Mouse (Mus musculus) erythroblast, adult 5-6 weeks (primary cell): ENCODE results near the gene Bptf. TPM values are rescaled to one million over a fixed set of nuclear protein-coding genes. Genes with fewer than 3 reads are reported as not detected.

ENCODE experiments used
- ATAC-seq: replicated peaks from 2 replicates; pipeline ENCODE4 v1.8.0; 2016; ENCODE audit warnings: moderate number of reproducible peaks, mild to moderate bottlenecking, moderate TSS enrichment, inconsistent platforms; ENCODE audit not compliant: poor library complexity, low FRiP score, severe bottlenecking
- total RNA-seq, 2 experiments: library from RNA; stranded (forward) in 1 of 2; stranded (reverse) in 1 of 2; fragments of 150-400 nt in 1 of 2; fragments of 200-764, 138-1000 nt in 1 of 2; gene quantifications; 2 replicates each; pipeline versions ENCODE4 v1.2.3 to v1.2.4; 2015 to 2017; ENCODE audit warnings: low replicate concordance in 2 of 2

Bptf gene
- total RNA-seq, 2 experiments from 2014 or later = 30.4 to 34.2 TPM

- ATAC-seq = no peak
These were observed 6.9 kb downstream of the Bptf start for GRCm38 (mm10) chr11:107125011-107125410.

DNA sequence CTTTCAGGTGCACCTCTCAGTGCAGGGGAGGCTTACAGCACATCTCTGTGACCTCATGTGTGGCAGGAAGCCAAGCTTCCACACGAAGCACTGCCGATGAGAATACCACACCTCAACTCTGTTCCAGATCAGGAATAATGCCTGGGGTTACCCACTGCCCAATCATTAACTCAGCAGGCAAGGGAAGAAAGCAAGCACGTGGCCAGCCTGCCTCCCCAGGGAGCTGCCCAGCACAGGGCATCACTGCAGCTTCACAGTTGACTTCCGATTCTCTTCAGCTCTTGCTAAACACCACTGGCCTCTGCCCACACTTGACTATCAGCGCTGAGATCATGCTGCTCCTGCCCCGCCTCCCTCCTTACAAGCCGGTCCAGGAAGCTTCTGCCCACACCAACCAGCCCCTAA, 7.6 kb downstream of the Bptf start:
- ATAC-seq = peak; percentile 67

- no peak for ATAC-seq
These were observed 14.1 kb downstream of the Bptf start for GRCm38 (mm10) chr11:107117789-107118188.

GRCm38 (mm10) chr11:107113881-107114557, 17.9 kb downstream of the Bptf start:
- ATAC-seq = no peak

GRCm38 (mm10) chr11:107113112-107113511, 18.8 kb downstream of the Bptf start:
- 0 out of 2 replicates have a peak, but pooled peaks have one; percentile 62 for ATAC-seq

DNA sequence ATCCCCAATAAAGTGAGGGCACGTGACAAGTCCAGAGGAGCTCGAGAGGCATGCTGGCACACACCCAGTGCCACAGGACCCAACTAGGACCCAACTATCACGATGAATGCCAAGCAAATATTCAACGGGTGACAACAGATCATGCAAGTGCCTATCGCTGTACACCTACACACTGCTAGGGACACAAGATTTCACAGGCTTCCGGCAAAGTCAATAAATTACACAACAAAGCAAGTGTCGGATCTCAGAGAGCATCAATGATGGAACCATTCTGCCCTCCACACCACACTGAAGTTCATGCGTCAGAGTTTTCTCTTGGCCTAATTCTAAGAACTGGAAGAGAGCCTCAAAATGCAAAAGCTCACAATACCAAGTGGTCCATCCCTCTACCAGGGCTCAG, 22.3 kb downstream of the Bptf start:
- no peak for ATAC-seq

DNA sequence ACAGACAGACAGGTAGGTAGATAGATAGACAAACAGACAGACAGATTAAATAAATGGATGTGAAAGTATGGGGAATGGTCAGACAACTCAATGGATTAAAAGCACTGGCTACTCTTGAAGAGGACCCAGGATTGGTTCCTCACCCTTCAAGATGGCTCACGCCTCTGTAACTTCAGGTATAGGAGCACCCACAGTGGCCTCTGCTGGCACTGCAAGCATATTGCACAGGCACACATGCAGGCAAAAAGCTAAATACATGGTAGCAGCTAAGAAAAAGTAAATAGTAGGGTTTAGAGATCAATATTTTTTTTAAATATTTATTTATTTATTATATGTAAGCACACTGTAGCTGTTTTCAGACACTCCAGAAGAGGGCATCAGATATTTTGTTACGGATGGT, 23.0 kb downstream of the Bptf start:
- no peak for ATAC-seq

DNA sequence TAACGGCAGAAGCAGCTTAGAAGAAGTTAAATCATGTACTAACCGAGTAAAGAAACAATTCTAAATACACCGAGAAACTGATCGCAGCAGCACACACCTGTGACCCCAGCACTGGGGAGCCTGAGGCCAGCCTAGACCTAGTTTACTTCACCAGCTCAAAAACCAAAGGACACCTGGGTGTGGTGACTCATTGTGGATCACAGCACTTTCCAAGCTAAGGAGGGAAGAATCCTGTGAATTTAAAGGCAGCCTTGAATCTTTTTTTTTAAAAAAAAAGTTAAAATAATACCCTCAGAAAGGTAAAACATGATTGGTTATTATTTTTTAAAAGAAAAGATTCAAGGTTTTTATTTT, 24.2 kb downstream of the Bptf start:
- no peak for ATAC-seq

- no peak for ATAC-seq
These were observed 24.8 kb downstream of the Bptf start for GRCm38 (mm10) chr11:107106978-107107724.

- ATAC-seq = no peak
These were observed 25.5 kb downstream of the Bptf start for GRCm38 (mm10) chr11:107106461-107106860.

- peak; percentile 59 for ATAC-seq
These were observed 26.7 kb downstream of the Bptf start for GRCm38 (mm10) chr11:107105227-107105626.

GRCm38 (mm10) chr11:107103736-107104135, 28.2 kb downstream of the Bptf start:
- ATAC-seq = no peak

- ATAC-seq = no peak
These were observed 28.7 kb downstream of the Bptf start for GRCm38 (mm10) chr11:107103224-107103589.

- ATAC-seq = no peak
These were observed 29.3 kb downstream of the Bptf start for GRCm38 (mm10) chr11:107102465-107103223.

DNA sequence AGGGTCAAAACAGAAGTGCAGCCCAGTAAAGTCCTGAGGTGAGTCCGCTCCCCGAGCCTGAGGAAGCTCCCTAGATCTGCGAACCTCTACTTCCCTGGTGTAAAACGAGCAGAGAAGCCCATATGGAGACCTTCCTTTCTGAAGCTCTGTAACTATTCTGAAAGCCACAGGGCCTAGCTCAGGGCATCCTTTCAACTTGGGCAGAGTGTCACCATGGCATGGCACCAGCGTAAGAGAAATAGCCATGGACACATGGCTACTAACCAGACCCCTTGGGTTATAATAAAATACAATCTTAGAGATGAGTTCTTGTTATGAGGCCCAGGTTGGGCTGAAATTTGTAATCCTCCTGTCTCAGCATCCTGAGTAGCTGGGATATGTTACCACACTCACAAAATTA, 35.0 kb downstream of the Bptf start:
- ATAC-seq = no peak

DNA sequence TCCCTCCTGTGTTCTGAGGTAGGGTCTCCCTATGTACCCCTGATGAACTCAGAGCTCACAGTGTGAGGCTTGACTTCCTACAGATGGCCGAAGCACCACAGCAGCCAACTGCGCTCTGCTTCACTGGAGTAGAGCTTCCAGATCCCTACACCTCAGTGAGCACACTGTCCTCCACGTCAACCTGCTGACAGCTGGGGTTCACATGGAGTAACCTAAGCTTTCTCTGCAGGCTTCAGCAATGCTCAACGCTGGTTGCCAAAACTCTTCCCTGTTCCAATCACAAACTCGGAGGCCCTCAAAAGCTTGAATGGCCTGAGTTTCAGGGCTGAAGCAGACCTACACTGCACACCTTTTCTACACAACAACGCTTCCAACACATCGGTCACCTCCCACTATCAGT, 38.1 kb downstream of the Bptf start:
- ATAC-seq = no peak

GRCm38 (mm10) chr11:107092637-107093036, 39.3 kb downstream of the Bptf start:
- peak; percentile 85 for ATAC-seq

DNA sequence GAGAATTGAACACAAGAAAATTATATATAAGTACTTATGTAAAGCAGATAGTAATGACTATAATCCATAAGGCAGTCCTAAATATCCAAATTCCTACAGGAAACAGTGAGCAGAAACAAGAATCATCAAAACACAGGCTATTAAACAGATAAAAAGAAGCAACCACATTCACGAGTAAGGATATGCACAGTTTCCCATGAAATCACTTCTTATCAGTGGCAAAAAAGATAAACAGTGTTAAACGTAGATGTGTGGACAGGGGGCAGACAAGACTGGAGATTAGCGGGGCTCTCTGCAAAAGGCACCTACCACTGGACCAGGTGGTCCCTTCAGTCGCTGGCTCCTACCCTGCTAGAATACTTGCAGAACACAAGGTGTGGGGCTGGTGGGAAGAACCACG, 46.1 kb downstream of the Bptf start:
- ATAC-seq = no peak

DNA sequence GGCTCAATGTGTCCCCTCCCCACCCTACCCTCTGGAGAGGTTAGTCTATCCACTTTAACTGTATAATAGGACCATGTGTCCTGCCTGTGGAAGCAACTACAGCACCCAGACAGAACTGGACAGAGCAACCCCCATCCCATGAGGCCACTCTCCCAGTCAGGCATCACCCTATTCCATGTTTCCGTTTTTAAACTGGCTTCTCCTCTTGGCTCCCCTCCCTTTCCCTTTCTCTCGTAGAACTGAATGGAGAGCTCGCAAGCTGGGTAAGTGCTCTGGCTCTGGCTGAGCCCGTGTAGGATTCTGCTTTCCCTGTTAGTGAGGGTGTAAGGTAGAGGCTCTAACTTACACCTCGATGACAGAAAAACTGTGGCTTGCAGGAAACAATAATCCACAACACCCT, 48.4 kb downstream of the Bptf start:
- no peak for ATAC-seq

DNA sequence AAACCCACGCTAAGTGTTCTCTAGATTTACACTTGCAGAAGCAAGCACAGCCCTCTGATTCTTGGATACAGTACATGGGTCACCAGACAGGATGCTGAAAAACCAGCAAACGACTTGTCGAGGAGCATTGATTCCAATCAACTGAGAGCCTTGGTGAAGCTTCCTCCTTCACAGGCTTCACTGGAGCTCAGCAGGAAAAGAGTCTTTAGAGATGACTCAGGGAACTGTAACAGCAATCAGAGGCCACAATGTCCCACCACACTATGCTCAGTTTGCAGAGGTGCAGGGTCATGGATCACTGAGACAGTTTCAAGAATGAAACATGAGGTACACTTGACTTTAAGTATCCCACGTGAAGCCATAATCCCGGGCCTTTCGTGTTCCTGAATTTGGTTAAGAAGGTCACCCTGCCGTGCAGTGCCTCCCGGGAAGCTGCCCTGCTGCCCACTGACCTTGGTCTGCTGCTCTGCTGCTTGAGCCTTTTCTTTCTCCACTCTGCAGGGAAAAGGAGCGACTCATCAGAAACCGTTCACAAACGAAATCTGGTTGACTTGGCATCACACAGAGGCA, 66.6 kb downstream of the Bptf start:
- ATAC-seq = no peak

DNA sequence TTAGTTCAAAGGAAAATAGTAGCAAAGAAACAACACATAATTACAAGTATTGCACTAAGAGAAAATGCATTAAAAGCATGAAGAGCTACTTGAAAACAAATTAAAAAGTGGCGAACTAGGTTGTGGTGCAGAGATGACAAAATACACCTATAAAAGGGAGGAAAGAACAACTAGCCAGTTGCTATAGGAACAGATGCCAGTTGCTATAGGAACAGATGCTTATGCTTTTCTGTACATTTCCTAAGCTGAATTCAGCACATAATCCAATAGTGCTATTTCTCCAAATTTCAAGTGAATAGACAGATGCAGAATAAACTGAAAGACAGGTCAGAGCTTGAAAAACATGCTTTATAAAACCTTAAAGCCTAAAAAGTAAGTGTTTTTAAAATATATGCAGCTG, 67.3 kb downstream of the Bptf start:
- ATAC-seq = no peak
